Mouse (Mus musculus) CD8-positive naive resting alpha-beta T cell, adult 2 months (primary cell): ENCODE results near the gene Fgd5.
"Not testable (repeated sequence)": the region's sequence is repeated elsewhere in the genome, so short reads cannot be mapped to it uniquely, and the experiment has no call there.

Source experiments
- DNase-seq, 2 experiments: peaks; one replicate each; pipeline ENCODE4 v3.0.0; 2022; ENCODE audit warnings: low read depth in 2 of 2, low spot score in 2 of 2

Gene Fgd5

DNA sequence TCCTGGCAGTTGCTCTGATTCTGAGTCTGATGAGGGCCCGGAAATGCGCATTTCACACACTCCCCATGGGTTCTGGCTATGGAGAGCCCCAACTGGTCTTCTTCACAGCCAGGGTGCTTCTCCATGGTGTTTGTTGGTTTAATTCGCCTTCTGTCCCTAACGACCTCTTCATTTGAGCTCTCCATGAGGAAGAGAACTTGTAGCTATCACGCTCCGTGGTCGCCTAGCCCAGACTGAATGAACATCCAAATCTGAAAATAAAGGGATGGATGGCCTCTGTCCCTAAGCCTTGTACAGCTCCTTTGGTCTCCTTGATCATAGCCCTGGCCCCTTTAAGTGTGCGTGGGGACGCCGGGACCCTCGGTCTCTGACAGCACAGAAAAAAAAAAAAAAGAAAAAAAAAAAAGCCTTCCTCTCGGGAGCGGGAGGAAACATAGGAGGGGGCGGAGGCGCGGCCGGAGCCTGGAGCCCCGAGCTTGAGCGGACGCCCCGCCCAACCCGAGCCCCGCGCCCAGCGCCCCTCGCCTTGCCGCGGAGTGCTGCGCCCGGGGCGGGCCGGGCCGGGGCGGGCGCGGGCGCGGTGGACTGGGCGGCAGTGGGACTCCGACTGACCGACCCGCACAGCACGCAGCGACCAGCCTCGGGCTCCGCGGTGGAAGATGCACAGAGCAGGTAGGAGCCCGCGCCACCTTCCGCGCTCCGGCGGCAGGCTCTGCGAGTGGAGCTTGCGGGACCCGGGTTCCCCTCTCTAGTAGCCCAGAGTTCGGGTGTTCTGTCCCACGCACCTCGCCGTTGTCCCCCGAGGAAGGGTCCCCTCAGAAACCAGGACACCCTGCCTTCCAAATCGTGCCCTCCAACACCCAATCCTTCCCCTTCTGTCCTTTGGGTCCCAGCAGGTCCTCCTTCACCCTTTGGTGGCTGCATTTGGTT is at the start of gene Fgd5:
Fgd5 (plus strand) TSS at position 508 of the 930 bp plus-strand sequence.
- no peak for DNase-seq

DNA sequence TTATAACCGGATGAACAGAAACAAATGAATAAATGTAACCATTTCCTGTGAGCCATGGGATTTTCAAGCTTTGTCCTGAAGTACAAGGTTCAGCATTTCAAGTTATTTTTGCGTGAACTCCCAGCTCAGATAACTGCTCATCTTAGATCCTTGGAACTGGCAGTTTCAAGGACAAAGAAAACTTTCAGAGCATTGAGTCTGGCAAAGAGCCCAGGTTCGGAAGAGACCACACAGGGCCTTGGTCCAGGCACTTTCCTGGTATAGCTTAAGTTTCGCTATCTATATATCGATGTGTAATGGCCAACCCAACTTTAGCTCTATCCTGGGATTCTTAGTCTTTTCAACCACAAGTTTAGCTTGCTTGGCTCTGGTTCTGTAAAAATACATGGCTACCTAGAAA is 47.4 kb upstream of the Fgd5 start:
- no peak for DNase-seq

DNA sequence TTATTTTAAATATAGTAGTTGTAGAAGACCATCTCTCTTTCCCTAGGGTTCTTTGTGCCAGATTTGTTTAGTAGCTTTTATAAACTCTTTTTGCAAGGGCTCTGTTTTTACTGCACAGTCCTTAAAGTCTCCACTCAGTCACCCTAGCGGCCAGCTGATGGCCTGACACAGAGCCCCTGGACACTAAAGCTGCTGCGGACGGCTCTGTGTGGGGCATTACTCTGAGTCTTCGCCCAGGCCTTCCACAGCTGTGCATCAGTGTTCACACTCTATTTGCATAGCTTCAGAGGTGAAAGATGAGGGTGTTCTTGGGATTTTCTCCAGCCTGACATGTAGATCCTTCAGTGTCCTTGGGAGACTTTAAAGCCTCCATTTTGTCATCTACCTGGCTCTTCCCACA is 40.2 kb upstream of the Fgd5 start:
- DNase-seq = no peak

DNA sequence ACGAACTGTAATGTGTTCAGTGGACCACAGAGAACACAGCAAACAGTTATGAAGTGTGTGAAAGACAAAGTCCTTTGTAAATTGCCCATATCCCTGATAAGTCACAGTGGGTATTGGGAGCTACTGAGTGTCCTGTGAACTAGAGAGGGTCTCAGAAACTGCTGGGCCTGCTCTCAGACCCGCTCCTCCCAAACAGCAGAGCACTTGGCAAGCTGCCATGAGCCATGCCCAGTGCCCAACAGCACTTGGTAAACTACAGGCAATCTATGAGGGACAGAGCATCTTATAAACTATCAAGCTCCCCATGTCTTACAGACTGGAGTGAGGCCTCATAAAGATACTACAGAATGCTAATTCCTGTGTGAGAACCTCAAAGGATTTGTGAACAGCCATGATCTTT is 30.3 kb upstream of the Fgd5 start:
- no peak for DNase-seq

DNA sequence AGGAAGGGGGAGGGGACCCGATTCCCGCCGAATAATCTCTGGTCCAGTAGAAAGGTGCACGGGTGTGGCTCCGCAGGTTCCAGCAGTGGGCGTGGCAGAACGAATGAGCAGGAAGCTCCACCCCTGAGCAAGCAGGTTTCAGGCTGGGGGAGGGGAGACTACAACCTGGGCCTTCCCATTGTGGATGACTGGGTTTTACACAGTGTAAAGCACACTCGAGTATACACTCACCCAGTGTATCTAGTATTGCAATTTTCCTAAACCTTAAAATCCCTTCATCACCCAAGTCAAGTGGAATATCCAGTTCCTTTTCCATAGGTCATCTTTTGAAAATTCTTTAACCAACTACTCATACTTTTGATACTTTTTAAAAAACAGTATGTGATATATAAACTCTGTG is 20.7 kb upstream of the Fgd5 start:
- not testable (repeated sequence) for DNase-seq

DNA sequence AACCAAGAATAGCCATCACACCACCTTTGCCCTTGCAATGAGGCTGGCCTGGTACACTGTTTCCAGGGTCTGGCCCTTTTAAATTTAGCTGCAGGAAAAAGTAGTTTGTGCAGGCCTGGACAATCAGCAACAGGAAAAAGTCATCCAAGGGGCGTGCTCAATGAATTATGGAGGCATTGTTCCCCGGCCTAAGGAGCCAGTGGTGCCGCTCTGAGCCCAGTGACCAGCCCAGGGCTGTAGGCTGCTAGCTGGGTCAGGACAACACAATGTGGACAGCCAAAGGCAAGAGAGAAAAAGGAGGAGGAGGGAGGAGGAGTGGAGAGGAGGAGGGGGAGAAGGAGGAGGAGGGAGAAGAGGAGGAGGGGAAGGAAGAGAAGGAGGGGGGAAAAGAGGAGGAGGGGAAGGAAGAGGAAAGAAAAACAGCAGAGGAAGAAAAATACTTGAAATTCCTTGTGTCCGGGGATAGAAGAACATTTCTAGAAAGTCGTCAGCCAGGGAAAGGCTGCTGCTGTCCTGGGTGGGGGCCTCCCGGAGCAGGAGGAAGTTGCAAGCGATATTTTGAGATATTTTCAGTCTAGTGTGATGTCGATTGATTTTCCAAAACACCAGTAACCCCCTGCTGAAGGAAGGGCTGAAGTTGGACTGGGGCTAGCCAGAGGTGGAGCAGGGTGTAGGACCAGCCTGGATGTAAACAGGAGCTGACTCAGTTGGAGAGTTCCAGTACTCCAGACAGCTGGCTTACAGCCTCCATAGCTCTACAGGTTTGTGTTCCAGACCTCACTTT is 18.5 kb upstream of the Fgd5 start:
- no peak for DNase-seq

DNA sequence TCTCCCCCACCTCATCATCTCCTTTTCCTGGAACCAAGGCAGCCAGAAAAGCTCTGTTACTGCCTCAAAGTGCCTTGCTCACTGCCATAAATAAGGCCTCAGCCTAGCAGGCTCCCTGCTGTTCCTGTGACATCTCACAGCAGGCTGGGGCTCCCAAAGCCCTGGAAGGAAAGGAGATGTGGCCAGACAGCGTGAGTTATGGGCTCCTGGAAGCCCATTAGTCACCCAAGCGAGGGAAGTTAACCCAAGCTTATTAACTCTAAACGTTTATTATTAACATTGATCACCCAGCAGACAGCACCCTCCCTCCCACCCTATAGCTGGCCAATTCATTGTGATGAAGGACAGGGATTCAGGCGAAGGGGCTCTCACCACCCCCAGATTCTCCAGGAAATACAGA is 15.2 kb upstream of the Fgd5 start:
- no peak for DNase-seq

DNA sequence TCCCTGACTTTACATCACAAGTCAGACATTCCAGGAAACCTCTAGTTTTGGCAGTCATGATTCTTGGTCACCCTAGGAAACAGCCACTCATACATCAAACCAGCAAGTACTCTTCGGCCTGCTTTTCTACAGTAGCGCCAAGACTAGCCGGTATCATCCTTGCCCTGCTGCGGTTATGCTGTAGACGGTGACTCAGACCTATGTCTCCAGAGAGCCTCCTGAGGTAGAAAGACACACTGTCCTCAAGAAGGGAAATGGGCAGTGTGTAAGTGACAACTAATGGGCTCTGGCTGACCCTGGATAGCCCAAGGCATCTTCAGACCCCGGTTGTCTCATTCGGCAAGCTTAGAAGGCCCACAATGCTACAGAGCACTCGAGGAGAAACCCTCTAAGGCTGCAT is 13.6 kb upstream of the Fgd5 start:
- DNase-seq = no peak

DNA sequence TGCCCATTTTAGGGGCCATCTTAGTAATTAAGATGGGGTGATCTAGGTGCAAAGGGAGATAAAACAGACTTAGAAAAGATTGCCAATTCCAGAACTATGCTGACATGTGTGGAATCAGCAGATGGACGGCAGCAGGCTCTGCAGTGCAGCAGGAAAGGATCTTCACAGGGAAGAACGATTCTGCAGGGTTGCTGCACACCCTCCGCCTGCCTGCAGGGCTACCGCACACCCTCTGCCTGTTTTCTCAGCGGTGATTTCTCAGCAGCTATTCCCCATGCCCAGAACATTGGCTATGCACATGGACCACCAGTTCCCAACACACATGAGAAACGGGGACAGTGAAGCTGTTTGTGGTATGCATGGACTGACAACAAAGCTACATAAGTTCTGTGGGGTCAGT is 12.7 kb upstream of the Fgd5 start:
- DNase-seq = no peak

DNA sequence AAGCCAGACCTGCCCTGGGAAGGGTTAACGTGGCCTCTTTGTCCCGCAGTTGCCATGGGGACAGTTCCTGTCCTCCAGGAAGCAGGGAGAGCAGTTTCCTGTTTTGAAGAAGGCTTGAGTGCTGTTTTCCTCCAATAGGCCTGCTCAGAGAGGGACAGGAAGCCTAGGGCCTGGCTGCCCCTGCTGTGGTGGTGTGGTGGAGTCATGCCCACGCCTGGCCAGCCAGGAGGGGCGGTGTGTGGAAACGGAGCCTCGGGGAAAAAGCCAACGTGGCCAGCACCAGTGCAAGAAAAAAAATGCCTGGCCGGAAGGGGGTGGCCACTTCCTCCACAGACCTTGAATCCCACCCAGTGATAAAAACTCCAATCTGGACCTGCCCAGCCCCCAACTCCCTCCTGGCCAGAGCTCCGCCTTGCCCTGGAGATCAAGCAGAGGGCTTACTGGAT is 6.5 kb upstream of the Fgd5 start:
- no peak for DNase-seq

DNA sequence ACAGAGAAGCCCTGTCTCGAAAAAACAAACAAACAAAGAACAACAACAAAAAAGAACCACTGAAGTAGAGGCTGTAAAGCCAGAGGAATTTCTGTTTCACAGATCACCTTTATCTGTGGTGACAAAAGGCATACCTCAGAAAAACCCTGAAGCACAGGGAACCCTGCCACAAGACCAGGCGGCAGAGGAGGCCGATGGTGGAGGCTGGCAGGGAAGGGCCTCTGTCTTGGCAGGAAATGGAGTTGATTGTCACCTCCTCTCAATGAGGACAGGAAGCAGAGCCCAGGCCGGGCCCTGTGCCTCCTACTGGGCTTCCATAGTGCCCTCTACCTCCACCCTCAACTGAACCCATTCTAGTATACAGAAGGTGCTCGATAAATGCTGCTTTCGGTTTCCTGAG is 4.7 kb upstream of the Fgd5 start:
- no peak for DNase-seq

DNA sequence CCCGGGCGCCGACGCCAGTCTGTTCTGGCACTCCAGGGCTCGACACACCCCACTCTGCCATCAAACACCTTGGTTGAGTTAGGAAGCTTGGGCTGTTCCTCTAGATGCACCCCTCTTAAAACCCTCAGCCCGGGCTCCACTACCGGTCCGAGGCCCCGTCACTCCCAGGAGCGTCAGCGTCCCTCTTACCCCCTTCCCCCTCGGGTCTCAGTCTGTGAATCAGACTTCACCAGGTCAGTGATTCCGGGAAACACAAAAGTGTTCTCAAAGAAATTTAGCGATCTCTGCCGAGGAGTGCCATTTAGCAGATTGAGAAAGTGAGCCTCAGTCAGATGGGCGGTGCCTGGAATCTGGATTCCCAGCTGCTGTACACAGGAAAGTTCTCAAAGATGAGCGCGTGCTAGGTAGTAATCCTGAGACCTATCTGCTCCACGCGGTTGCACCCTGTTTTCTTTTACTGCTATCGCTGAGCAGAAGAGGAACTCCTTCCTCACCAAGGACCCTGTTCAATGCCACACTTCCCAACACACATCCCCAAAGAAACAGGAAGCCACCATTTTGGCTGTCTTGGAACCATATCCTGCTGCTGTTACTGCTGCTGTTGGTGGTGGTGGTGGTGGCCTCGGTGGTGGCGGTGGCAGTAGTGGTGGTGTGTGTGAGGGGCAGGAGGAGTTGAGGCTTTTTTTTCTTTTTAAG is 771 bp downstream of the Fgd5 start:
- no peak for DNase-seq

DNA sequence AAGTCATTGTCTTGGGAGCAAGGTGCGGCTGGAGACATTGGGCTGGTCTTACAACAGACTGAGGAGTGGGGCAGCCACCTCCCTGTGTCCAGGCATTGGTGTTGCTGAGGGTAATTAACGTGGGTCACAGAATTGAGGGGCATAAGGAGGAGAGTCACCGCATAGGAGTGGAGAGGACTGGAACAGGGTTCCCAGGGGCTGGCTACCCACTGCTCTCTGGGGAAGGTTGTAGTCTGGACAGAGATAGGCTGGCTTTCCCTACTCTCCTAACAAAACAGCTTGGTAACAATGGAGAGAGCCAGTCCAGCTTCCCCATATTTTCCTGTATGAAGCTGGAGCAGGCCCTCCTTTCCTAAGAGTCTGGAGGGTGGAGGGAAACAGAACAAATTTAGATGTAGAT is 1.3 kb downstream of the Fgd5 start:
- no peak for DNase-seq

DNA sequence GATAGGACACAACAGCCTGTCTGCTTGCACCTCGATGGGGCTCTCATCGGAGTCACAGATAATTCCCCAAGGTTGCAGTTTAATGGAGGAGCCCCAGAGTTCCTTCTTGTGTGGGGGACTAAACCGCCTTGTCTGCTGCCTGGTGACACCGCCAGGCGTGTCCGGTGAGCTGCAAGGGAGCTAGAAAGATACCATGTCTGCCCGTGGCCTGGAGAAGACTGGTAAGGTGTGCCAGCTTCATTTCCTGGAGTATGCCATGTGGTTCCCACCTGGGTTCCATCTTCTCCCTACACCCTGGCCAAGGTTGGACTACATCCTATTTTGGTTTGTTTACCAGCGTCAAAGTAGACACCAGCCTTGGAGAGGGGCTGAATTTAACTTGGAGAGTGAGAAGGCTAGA is 11.4 kb downstream of the Fgd5 start:
- no peak for DNase-seq

DNA sequence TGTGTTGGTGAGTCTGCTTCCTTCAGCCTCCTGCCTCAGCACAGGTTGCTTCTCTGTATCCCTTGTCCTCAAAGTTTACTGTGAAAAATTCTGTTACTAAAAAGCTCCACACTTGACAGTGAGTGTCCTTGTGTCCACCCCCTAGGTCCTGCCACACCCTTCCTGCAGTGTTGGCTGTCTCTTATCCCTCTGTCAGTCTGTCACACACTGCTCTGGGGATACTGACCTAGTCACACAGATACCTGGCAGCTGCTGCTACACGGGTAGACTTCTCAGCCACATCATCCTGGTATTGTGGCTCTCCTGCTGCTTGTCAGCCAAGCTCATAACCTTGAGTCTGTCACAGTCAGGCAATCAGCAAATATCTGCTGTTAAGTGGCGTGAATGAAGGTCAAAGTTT is 14.1 kb downstream of the Fgd5 start:
- no peak for DNase-seq

DNA sequence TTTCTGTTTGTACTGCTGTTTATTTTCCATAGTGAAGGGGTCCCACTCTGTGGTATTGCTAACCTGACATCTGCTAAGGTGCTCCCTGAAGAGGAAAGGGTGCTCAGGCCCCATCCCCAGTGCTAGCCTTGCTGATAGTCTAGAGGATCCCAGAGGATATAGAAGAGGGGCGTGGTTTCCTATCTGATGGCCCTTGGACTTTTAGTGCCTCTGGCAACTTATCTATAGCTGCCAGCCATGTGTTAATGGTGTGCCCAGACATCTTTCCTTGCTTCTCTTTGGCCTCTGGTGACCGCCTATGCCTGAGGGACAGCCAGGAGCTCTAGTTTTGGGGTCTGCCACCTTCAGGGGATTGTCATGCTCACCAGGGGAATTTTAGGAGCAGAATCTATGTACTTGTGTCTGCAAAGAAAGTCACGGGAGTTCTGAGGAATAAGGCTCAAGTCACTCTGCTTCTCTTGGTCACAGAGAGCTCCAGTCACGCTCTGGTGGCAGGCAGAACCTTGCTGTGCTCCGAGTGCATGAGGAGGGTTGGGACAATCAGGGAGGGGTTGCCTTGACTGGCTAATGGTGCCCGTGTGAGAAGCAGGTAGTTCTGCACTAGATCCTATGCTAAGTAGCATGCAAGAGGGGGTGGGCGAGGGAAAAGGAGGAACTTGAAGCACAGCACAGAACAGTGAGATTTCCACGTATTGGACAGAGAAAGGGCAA is 15.3 kb downstream of the Fgd5 start:
- no peak for DNase-seq

DNA sequence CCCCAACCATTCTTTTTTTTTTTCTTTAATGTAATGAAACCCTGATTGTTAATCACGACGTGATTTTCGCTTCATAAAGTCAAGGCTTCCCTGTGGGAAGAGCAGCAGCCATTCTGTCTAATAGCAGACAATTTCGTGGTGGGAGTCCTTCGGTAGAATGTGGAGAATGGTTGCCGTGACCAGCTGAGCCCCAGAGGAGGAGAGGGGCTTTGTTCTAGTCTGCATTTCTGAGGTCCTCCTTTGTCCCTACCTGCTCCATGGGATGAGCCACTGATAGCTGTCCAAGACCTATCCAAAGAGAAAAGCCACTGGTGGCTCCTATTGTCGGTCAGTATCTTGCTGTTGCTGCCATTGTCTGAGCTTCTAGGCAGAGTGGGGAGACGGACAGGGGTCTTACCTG is 17.4 kb downstream of the Fgd5 start:
- no peak for DNase-seq

DNA sequence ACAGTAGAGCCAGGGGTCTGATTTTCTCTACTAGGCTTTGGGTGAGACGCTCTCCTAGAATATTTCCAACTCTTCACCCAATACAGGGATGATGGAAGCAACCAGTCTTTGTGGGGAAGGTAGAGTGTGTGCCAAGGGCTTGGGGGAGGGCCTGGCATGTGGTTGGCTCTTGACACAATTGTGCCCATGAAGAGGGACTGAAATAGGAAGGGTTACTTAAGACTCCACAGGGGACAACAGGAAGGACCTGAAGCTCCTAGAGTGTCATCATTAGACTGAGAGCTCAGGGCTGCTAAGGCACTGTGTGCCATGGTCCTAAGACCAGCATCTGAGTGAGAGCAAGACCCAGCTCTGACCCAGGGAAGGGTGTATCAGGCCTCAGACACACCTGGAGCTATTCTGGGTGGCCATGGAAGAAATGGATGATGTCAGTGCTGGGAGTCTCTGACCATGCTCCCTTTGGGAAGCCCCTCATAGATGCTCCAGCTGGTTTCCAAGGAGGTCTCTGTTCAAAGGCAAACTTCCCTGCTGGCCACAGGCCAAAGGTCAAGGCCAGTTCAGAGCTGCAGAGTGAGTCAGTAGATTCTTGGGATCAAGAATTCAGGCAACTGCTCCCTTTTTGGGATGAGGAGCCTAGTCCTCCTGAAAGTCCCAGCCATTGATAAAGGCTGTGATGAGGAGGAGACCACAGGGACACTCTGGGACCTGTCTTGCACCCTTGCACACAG is 24.0 kb downstream of the Fgd5 start:
- DNase-seq = no peak

DNA sequence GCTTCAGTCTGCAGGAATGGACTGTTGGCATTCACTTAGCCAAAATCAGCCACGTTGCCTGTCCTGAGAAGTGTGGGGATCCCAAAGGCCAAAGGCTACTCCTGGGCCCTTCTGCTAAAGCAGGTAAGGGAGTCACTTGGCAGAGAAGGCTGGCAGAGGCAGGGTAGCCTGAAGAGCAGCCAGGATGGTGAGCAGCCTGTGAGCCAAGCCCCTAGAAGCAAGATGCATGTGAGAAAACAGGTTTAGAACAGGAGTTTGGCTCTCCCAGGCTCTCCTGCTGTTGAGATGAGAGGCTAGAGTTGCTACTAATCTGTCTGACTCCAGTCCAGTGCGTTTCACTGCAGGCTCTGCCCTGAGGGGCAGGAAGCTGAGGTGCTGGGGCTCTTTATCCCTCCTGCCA is 25.0 kb downstream of the Fgd5 start:
- DNase-seq = no peak

DNA sequence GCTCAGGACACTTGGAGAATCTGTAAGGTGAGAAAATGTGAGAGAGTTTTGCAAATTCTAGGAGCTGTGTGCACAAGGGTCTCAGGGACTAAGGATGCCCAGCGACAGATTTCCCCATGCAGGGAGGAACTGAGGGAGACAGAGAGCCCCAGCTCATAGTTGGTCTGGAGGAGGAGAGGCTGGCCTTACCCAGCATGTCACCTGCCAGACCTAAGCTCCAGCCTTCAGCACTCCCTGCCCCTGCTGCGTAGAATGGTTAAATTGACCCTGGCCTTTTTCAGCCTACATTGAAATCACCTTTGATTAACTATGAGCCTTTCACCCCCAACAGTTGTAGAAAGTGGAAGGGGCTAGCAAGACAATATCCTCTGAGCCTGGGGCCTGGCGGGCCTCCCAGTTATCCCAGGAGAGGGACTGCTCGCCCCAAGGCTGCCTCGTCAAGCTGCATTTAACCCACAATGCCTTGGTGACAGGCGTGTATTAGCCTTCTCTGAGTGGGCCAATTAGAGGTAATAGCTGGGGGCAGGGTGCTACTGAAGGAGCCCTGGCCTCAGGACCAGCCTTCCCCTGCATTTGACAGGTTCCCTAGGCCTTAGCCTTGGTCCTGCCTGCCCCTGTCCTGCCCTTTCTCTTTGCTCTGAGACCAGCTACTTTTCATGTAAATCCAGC is 25.6 kb downstream of the Fgd5 start:
- no peak for DNase-seq
